Mouse (Mus musculus): ENCODE measurements around the gene Cygb. TPM values are rescaled to one million over a fixed set of nuclear protein-coding genes. Genes with fewer than 3 reads are reported as not detected.
A peak's percentile ranks its signal among the peaks of the same experiment; 100 is the strongest.
"Not testable (repeated sequence)": the region's sequence is repeated elsewhere in the genome, so short reads cannot be mapped to it uniquely, and the experiment has no call there.

Gene Cygb
- total RNA-seq, 2 experiments from 2014 or later, result 33.0 to 42.3 TPM

- not testable (repeated sequence) for DNase-seq (ENCODE audit: low spot score in 2 of 2)
Observed at GRCm38 (mm10) chr11:116675429-116675828, 21.3 kb upstream of the Cygb start.

- no peak for DNase-seq (ENCODE audit: low spot score in 2 of 2)
Observed at GRCm38 (mm10) chr11:116674616-116675379, 20.7 kb upstream of the Cygb start.

- DNase-seq (ENCODE audit: low spot score in 2 of 2), result no peak
Observed at GRCm38 (mm10) chr11:116673410-116673809, 19.3 kb upstream of the Cygb start.

GRCm38 (mm10) chr11:116672595-116672994, 18.5 kb upstream of the Cygb start:
- no peak for DNase-seq (ENCODE audit: low spot score in 2 of 2)

GRCm38 (mm10) chr11:116671845-116672434, 17.8 kb upstream of the Cygb start:
- DNase-seq (ENCODE audit: low spot score in 2 of 2), result no peak

DNA sequence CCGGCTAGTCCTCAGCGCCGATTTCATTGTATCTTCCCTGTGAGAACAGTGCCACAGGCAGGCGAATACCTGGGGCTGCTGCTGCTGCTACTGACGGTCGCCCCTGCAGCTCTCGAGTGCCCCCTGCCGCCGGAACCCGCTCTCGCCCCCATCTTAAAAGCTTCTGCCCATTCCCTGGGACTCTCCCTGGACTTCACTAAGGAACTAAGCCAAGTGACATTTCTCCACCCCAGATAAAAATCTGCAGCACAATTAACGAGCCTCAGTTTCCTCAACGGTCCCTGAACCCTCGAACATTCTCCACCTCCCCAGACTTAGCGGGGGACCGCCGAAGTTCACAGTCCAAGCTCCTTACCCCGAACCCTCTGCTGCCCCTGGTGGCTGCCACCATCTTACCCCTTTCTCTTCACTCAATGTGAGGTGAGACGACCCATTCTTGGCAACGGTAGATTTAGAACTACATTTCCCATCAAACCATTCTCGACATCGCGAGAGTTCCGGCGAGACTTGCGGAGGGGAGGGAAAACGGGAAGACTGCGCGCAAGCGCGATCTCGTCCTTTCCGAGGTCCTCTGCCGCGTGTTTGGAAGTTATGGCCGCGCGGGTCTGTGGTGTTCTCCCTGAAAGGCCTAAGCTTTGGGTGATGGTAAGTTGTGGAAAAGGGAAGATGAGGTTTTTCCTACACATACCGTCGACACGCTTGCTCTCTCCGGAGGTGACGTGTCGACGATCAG, 17.2 kb upstream of the Cygb start:
- DNase-seq (ENCODE audit: low spot score in 2 of 2), result peak; percentile 99

DNA sequence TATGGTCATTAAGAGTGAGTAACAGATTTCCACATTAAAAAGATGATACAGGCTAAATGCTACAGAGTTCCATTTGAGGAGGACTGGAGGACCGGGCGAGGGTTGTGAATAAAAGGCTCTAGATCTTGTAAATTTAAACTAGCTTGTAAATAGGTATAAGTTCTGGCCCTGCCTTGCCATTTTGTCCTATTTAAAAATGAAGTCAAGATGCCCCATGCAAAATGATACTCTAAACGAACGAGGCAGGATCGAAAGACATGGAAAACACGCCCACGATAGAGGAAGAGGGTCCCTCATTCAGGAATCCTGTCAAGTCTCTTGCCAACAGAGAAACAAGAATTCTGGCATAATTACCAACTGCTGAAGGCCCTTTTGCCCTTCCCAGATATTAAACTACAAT, 16.3 kb upstream of the Cygb start:
- no peak for DNase-seq (ENCODE audit: low spot score in 2 of 2)

DNA sequence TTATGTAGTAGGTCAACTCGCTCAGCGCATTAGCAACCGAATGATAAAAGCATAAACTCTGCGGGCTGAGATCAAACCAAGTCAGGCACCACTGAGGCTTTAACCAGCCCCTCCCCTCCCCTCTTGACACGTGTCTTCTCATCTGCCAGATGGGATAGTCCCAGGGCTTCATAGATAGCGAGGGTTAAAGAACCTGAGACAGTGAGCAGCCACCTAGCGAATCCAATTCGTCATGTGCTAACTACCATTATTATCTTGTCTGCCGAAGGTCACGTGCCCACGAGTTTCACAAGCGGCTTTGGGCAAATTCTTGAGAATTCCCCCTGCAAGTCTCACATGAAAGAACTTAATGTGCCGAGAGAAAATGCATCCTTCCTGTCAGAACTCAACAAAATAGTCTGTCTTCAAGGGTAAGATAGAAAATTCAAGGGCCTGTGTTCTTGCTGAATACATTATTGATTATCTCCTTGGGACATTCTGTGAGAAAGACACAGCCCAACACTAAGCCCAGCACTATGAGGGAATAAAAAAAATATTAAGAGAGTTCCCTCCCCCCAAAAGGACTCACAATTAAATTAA, 15.8 kb upstream of the Cygb start:
- DNase-seq (ENCODE audit: low spot score in 2 of 2), result no peak

DNA sequence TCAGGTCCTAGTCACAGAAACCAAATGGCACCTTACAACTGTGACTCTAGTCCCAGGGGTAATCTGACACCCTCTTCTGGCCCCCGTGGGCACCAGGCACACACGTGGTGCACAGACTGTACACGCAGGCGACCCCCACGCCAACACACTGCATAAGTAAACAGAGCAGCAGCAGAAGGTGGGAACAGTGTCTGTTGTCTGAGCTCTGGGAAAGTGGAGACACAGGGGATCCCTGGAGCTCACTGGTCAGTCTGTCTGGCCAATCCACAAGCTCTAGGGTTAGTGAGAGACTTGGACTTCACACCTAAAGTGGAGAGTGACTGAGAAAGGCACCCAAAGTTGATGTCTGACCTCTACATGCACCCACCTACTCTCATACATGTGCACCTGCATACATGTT, 15.2 kb upstream of the Cygb start:
- DNase-seq (ENCODE audit: low spot score in 2 of 2), result no peak

DNA sequence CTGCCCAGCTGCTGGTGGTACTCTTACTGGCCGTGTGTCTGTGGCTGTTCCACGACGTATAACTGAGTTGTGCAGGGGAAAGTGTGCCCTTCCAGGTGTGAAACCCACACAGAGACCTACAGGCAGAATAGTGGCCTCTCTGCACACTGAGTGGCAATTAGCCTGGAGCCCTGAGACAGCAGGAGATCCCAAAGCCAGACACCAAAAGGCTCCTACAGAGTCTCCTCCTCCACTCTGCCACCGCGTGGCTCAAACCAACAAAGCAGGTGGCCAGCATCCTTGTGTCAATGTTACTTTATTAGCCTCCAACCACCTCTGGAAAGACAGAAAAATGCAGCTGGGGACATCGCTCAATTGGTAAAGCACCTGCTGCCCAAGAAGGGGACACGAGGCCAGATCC, 14.7 kb upstream of the Cygb start:
- DNase-seq (ENCODE audit: low spot score in 2 of 2), result no peak

DNA sequence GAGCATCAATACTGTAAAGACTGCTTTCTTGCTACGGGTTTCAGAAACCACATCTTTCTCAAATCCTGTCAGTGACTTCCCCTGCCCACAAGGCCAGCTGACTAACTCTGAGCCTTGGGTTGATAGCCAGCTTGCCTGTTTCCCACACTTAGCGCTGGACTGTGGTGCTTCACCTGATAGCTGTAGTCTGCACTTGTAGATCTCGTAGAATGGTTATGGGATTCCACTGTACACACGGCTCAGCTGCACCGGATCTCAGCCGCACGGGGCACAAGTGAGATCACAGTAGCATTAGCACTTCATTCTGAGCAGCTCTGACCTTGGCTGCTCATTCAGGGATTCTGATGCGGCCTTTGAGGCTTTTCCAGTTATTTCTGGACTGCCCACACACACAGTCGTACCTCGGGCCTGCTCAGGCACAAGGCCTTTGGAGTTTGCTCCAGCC, 14.3 kb upstream of the Cygb start:
- DNase-seq (ENCODE audit: low spot score in 2 of 2), result no peak

GRCm38 (mm10) chr11:116667930-116668329, 13.8 kb upstream of the Cygb start:
- DNase-seq (ENCODE audit: low spot score in 2 of 2), result no peak

DNA sequence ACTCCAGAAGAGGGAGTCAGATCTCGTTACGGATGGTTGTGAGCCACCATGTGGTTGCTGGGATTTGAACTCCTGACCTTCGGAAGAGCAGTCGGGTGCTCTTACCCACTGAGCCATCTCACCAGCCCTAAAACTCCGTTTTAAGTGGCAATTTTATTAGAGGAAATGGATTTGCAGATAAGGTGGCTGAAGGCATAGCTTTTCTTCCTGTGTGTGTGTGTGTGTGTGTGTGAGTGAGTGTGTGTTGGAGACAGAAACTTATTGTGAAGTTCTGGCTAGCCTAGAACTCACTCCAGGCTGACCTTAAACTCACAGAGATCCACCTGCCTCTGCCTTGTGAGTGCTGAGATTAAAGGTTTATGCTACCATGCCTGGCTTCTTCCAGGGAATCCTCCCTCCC, 12.9 kb upstream of the Cygb start:
- DNase-seq (ENCODE audit: low spot score in 2 of 2), result not testable (repeated sequence)

DNA sequence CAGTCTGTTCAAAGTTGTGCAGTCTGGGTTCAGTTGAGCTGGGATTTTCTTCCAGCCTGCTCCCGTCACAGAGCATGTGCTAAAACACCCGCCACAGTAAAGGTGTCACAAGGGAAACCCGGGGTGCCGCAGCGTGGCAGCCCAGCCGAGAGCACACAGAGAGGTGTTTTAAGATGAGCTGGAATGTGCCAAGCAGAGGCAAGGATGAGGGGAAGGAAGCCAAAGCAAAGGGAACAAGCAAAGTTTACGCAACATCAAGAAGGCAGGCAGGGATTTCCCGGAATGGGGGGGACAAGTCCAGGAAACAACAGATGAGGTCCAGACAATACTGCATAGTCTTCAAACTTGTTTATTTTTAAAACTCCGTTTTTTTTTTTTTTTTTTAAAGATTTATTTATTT, 12.5 kb upstream of the Cygb start:
- no peak for DNase-seq (ENCODE audit: low spot score in 2 of 2)

GRCm38 (mm10) chr11:116665289-116665688, 11.2 kb upstream of the Cygb start:
- DNase-seq (ENCODE audit: low spot score in 2 of 2), result no peak

- DNase-seq (ENCODE audit: low spot score in 2 of 2), result peak; percentile 55 to 71
Observed at GRCm38 (mm10) chr11:116661948-116662377, 7.8 kb upstream of the Cygb start.

- peak; percentile 61 to 72 for DNase-seq (ENCODE audit: low spot score in 2 of 2)
Observed at GRCm38 (mm10) chr11:116661291-116661947, 7.3 kb upstream of the Cygb start.

GRCm38 (mm10) chr11:116660181-116660580, 6.1 kb upstream of the Cygb start:
- peak; percentile 52 for DNase-seq (ENCODE audit: low spot score in 2 of 2)

DNA sequence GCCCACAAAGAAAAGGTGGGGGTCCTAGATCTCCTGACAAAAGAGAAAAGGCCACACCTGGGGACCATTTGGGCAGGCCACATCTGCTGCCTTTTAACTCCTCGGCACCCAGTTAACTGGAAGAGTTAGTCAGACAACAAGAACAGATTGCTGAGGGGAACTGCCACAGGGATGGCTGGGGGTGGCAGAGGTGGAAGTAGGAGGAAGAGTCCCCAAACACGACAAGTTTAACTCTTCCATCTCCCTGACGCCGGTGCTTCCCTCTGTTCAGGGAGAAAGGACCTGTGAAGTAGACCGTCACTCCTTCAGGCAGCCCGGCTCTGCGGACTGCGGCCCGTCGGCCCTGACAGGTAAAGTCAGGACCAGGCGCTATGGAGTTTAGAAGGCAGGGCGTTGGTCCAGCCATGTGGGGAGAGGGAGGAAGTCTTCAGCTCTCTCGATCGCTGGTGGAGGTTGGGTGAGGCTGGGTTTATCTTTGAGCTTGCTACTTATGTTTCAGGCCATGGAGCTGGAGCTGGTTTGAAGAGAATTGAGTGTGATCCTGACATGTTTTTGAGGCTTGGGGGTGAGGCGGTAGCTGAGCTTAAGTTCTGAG, 5.0 kb upstream of the Cygb start:
- DNase-seq (ENCODE audit: low spot score in 2 of 2), result no peak

DNA sequence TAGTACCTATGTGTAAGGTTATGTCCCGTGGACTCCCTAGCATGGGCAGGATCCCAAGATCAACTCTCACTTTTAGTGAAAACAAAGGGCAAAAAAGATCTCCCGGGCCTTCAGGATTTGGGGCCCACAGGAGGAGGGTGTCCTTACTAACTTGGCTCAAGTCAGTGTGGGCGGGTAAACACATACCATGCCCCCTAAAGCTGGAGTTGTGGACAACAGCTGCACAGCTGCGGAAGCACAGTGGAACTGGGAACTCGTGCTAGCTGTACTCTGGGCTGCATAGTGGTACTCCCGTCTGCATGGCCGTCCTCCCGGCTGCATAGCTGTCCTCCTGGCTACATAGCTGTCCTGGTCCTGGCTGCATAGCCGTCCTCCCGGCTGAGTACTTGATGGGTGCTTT, 4.1 kb upstream of the Cygb start:
- no peak for DNase-seq (ENCODE audit: low spot score in 2 of 2)

All from layer of hippocampus, postnatal 10 days (tissue).